Mouse (Mus musculus) myocyte (in vitro differentiated cells): ENCODE measurements around the gene Galnt14.

Source experiments
- POLR2A ChIP-seq: IDR thresholded peaks from one replicate; pipeline ENCODE4 v1.6.1; 2011; ENCODE audit warnings: low read depth, mild to moderate bottlenecking, control low read depth, moderate library complexity; ENCODE audit not compliant: insufficient read length
- TCF3 ChIP-seq: IDR thresholded peaks from one replicate; pipeline ENCODE4 v1.6.1; 2011; ENCODE audit warnings: low read depth, control low read depth; ENCODE audit not compliant: insufficient read length

- TF ChIP-seq TCF3 = no peak
- no peak for TF ChIP-seq POLR2A
These were observed 162.8 kb downstream of the Galnt14 start for GRCm38 (mm10) chr17:73547483-73547882.
